Mouse (Mus musculus) midbrain, embryonic 14.5 days (tissue): ENCODE results near the gene Csgalnact2. TPM values are rescaled to one million over a fixed set of nuclear protein-coding genes. Genes with fewer than 3 reads are reported as not detected.

Source experiments
- ATAC-seq: fragments of 200-750 bp; cut with Nextera tagmentation; 2 replicates; pipeline ENCODE4 v1.8.0; 2017; ENCODE audit warnings: moderate number of reproducible peaks, moderate library complexity; ENCODE audit not compliant: low FRiP score, low TSS enrichment
- DNase-seq: peaks from one replicate; pipeline ENCODE4 v3.0.0-alpha.2; 2015
- H3K27ac ChIP-seq: fragments of 300-500 bp; sonication (generic); replicated peaks from 2 replicates; pipeline ENCODE4 v1.5.1; 2014; ENCODE audit warnings: mild to moderate bottlenecking, low read depth, low read length, moderate library complexity
- H3K27me3 ChIP-seq: fragments of 300-500 bp; sonication (generic); 2 replicates; pipeline ENCODE4 v1.6.1; 2014; ENCODE audit warnings: low read length, control low read depth, mixed read lengths; ENCODE audit not compliant: control insufficient read depth, insufficient read depth
- H3K36me3 ChIP-seq: fragments of 300-500 bp; sonication (generic); 2 replicates; pipeline ENCODE4 v1.6.1; 2014; ENCODE audit warnings: low read length, control low read depth; ENCODE audit not compliant: control insufficient read depth, insufficient read depth
- H3K4me1 ChIP-seq: fragments of 300-500 bp; sonication (generic); 2 replicates; pipeline ENCODE4 v1.6.1; 2014; ENCODE audit warnings: mild to moderate bottlenecking, antibody characterized with exemption, low read length, control low read depth; ENCODE audit not compliant: control insufficient read depth, insufficient read depth
- H3K4me2 ChIP-seq: fragments of 300-500 bp; sonication (generic); 2 replicates; pipeline ENCODE4 v1.6.1; 2014; ENCODE audit warnings: mild to moderate bottlenecking, low read length, moderate library complexity
- H3K4me3 ChIP-seq: fragments of 300-500 bp; sonication (generic); replicated peaks from 2 replicates; pipeline ENCODE4 v1.5.1; 2014; ENCODE audit warnings: low read depth, low read length
- H3K9ac ChIP-seq: fragments of 300-500 bp; sonication (generic); replicated peaks from 2 replicates; pipeline ENCODE4 v1.6.1; 2014; ENCODE audit warnings: mild to moderate bottlenecking, low read length, moderate library complexity
- H3K9me3 ChIP-seq: fragments of 300-500 bp; sonication (generic); 2 replicates; pipeline ENCODE4 v1.6.1; 2016; ENCODE audit warnings: low read length, control low read depth, mixed read lengths; ENCODE audit not compliant: control insufficient read depth
- WGBS: fragments of 180-500 bp; shearing (Covaris S2); extraction: QIAGEN DNeasy Blood & Tissue Kit; methylation state at CpG from one replicate; pipeline ENCODE4 v1.1.7; 2014; 5-methylcytosine and 5-hydroxymethylcytosine counted together
- polyA plus RNA-seq: library from polyadenylated mRNA; unstranded; fragments of >200 nt; fragmentation: Nextera tagmentation; extraction: Ambion mirVana; gene quantifications from 2 replicates; pipeline ENCODE4 v1.2.1, GENCODE M21; 2014

Csgalnact2 gene
- polyA plus RNA-seq: 9.0 and 12.0 TPM in 2 replicates

DNA sequence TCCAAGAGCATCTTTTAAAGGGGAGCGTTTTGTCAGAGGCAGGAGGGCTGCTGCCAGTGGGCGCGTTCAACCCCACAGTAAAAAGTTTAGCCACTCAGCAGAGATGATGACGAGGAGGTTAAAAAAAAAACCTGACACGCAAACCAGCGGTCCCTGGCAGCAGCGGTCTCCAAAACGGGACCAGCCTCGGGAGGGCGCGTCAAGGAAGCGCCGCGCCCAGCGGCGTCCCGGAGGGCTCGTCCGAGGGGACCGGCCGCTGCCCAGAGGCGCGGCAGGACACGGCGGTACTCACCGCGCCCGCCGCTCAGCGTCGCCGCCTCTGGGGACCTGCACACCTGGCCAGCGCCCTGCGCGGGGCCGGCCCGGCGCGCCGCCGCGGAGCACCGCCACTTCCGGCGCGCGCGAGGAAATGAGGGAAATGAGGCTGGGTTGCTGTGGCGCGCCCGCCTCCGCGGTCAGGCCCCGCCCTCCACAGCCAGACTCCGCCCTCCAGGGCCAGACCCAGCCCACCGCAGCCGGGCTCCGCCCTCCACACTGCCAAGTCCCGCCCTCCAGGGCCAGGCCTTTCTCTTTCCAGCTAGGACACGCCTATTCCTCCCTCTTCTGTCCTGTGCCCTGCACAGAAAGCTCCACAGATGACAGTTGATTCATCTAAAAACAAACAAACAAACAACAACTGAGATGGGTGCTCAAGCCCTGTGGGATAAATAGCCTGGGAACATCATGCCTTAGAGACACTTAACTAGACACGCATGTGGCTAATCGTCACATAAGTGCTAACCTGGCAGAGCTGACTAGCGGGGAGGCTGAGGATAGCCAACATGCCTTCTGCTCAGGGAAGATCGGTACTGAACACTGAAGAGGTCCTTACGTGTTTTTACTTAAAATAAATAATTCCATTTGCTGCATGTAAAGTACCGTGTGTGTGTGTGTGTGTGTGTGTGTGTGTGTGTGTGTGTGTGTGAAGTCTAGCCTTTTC is at the start of gene Csgalnact2:
Gene Csgalnact2, minus strand, starts transcription at position 410 of the 979 bp plus-strand sequence.
- Histone ChIP-seq H3K4me2 (peak within 1 kb of the TSS; percentile 70), H3K27ac (peak within 1 kb of the TSS; percentile 74), H3K27me3 (no peaks in the 10 kb centered on the region), H3K4me3 (peak within 1 kb of the TSS; percentile 89), H3K4me1 (0 out of 2 replicates have a peak, but pooled peaks cover 3% of the 10 kb centered on the region), H3K36me3 (no peaks in the 10 kb centered on the region), H3K9ac (peak within 1 kb of the TSS; percentile 71), H3K9me3 (no peaks in the 10 kb centered on the region)
- 6% methylated on average over 63 of the region's 66 CpGs for WGBS
- ATAC-seq: peak; percentile 99
- peak; percentile 91 for DNase-seq

DNA sequence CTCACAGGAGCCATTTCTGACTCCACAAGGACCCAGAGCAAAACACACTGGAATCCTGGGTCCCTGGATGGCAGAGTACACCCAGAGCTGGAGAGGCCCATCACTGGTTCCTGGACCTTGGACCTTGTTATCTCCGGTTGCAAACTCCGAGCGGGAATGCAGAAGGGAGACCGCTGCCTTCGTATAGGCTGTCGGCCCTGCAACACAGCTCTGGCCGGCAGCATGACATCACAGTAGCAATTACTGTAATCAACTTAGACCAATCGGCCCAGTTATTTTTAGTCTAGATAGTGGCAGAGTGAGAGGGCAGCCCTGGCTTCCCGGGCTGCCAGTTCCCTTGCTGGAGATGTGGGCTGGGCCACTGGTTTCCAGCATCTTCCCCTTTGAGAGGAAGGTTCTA is 49.7 kb upstream of the Csgalnact2 start:
- 93% methylated on average over 9 of the region's 9 CpGs for WGBS
- Histone ChIP-seq H3K4me3 (no peak overlapping the region), H3K36me3 (no peaks in the 10 kb centered on the region), H3K4me1 (no peaks in the 10 kb centered on the region), H3K9ac (no peak overlapping the region), H3K27ac (no peak overlapping the region), H3K9me3 (no peaks in the 10 kb centered on the region), H3K27me3 (no peaks in the 10 kb centered on the region), H3K4me2 (no peak overlapping the region)
- no peak for DNase-seq
- no peak for ATAC-seq

DNA sequence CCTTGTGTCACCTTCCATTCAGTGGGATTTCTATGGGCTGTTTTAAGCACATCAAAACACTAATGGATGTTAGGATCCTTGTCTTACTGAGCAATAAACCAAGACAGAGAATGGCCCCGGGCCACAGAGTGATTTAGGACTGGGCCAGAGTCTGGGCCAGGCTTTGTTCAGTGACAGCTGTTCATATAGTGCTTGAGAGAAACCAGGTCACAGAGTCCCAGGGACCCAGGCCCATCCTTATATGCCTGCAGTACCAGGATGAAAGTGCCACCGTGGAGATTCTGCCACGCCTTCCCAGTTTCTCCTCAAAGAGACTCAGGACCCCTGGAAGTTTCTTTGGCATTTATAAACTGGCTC is 48.3 kb upstream of the Csgalnact2 start:
- Histone ChIP-seq H3K27ac (no peak overlapping the region), H3K27me3 (no peaks in the 10 kb centered on the region), H3K4me2 (no peak overlapping the region), H3K36me3 (no peaks in the 10 kb centered on the region), H3K9ac (no peak overlapping the region), H3K9me3 (no peaks in the 10 kb centered on the region), H3K4me1 (no peaks in the 10 kb centered on the region), H3K4me3 (no peak overlapping the region)
- 85% methylated on average over 3 of the region's 3 CpGs for WGBS
- no peak for DNase-seq
- no peak for ATAC-seq

DNA sequence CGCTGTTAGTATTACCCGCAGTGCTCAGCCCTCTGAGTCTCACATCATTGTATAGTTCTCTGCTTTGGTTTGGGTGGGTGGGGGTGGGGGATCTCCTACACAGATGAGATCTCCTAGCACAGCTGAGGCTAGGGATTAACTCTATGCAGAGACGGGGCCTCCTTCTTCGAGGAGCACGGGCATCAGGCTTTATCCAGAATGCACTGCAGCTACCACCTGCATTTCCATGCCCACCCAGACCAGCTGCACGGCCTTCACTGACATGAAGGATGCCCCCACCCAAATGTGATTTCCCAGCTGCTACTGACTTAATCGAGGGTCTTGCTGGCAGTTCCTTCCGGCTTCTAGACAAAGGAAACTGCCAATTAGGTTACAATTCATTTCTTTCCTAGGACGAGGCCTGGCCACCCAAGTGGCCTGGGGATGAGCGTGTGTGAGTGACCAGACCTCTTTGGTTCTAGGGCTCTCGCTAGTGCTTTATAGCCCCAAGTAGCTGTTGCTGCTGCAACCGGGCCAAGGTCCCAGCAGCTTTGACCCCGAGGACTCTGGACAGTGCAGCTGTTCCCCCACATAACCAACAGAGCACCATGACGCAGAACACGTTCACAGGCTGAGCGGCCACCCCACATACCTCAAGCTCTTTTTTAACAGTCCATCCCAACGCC is 47.8 kb upstream of the Csgalnact2 start:
- Histone ChIP-seq H3K4me2 (no peak overlapping the region), H3K36me3 (no peaks in the 10 kb centered on the region), H3K4me1 (no peaks in the 10 kb centered on the region), H3K27ac (no peak overlapping the region), H3K9ac (no peak overlapping the region), H3K4me3 (no peak overlapping the region), H3K27me3 (no peaks in the 10 kb centered on the region), H3K9me3 (no peaks in the 10 kb centered on the region)
- ATAC-seq: no peak
- 48% methylated on average over 17 of the region's 17 CpGs for WGBS
- DNase-seq: no peak

DNA sequence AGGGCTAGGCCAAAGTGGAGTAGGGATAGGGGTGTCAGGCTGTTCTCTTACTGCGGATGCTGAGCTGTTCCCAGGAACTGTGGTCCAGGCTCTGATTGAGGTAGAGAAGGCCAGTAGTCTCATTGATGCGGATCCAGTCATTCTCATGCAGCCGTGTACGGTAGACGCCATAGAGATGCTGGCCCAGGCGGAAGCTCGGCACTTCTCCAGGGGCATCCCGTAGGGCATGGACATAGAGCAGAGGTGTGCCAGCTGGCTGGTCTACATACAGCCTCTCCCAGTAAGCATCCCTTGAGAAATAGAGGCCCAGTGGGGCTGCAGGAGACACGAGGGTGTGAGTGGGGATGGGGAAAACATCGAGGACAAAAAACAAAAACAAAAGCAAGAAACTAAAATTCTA is 45.2 kb upstream of the Csgalnact2 start:
- H3K9ac ChIP-seq: no peak overlapping the region
- no peak overlapping the region for H3K4me3 ChIP-seq
- H3K36me3 ChIP-seq: no peaks in the 10 kb centered on the region
- WGBS: 88% methylated on average over 10 of the region's 10 CpGs
- no peaks in the 10 kb centered on the region for H3K4me1 ChIP-seq
- H3K9me3 ChIP-seq: no peaks in the 10 kb centered on the region
- ATAC-seq: no peak
- no peak overlapping the region for H3K27ac ChIP-seq
- DNase-seq: no peak
- H3K27me3 ChIP-seq: no peaks in the 10 kb centered on the region
- H3K4me2 ChIP-seq: no peak overlapping the region

DNA sequence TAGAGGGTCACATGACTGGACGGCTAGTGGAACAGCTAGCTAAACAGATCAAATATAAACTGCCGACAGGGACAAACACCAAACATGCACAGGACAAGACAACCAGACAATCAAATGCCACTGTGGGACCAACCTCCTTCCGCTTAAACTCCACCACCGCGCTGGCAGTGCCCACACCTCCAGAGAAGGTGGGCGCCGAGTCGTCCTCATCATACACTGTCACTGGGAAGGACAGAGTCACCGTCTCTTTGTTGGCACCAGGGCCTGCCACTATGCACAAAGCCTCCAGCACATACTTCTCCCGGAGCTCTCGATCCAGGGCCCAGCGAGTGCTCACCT is 41.1 kb upstream of the Csgalnact2 start:
- H3K36me3 ChIP-seq: no peaks in the 10 kb centered on the region
- DNase-seq: no peak
- no peak overlapping the region for H3K4me3 ChIP-seq
- H3K4me1 ChIP-seq: no peaks in the 10 kb centered on the region
- H3K9me3 ChIP-seq: no peaks in the 10 kb centered on the region
- 77% methylated on average over 12 of the region's 12 CpGs for WGBS
- no peaks in the 10 kb centered on the region for H3K27me3 ChIP-seq
- H3K27ac ChIP-seq: no peak overlapping the region
- H3K4me2 ChIP-seq: no peak overlapping the region
- peak; percentile 42; the same call in 1 of the 2 replicates for ATAC-seq
- no peak overlapping the region for H3K9ac ChIP-seq

DNA sequence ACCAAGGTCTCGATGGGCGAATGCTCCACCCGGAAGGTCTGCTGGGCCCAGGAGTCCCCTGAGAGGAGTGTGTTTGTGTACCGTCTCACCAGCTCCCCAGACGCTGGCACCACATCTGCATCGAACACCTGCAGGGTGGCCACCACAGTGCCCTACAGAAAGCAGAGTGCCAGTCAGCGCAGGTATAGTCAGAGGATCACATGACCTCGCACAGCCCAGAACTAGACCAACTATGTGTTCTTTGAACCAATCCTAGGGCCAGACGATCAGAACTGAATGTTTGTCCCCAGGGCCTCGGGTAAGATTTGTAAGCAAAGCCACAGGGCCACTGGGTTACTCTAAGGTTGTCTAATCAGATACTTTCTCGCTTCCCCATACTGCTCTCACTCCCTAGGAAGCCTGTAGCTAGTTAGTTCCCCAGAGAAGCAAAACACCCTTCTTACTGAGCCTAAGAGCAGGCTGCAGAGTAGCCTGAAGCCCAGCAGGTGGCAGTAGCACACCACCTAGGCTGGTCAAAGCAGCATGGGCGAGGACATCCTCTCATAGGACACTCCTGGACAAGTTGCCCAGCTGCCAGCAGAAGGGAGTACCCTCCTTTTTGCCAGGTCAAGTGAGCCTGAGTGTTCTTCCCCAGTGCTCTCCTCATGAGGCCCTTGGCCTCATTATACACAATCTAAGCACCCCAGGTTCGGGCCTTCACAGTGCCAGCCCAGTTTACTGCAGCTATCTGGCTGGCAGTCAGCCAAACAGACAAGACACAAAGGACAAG is 40.6 kb upstream of the Csgalnact2 start:
- Histone ChIP-seq H3K4me1 (no peaks in the 10 kb centered on the region), H3K9ac (no peak overlapping the region), H3K4me3 (no peak overlapping the region), H3K27me3 (no peaks in the 10 kb centered on the region), H3K36me3 (no peaks in the 10 kb centered on the region), H3K9me3 (no peaks in the 10 kb centered on the region), H3K4me2 (no peak overlapping the region), H3K27ac (no peak overlapping the region)
- peak; percentile 92 for DNase-seq
- peak; percentile 74 for ATAC-seq
- WGBS: 64% methylated on average over 13 of the region's 13 CpGs

DNA sequence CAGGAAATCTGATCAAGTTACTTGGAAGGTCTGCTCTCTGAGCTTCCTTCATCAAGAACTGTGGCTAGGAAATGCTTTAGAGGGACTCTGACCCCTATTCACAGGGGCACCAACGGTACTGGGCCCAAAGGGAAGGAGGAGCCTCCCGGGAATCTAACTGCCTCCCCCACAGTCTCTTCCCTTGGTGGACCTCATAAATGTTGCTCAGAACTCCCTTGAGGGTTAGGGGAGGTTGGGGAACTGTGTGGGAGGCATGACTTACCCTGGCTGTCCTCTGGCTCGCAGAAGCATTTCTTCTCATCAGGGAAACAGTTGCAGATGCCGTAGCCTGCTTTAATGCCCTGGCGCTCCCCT is 35.0 kb upstream of the Csgalnact2 start:
- WGBS: 83% methylated on average over 5 of the region's 5 CpGs
- Histone ChIP-seq H3K4me2 (no peak overlapping the region), H3K27me3 (no peaks in the 10 kb centered on the region), H3K4me3 (no peak overlapping the region), H3K36me3 (no peaks in the 10 kb centered on the region), H3K9me3 (no peaks in the 10 kb centered on the region), H3K27ac (no peak overlapping the region), H3K4me1 (no peaks in the 10 kb centered on the region), H3K9ac (no peak overlapping the region)
- ATAC-seq (no peak), DNase-seq (no peak)
